Mouse (Mus musculus) lung, embryonic 15.5 days (tissue): ENCODE measurements around the gene Zfp444. TPM values are rescaled to one million over a fixed set of nuclear protein-coding genes. Genes with fewer than 3 reads are reported as not detected.

Source experiments
- ATAC-seq: fragments of 200-750 bp; cut with Nextera tagmentation; 2 replicates; pipeline ENCODE4 v1.8.0; 2017; ENCODE audit warnings: moderate number of reproducible peaks, borderline replicate concordance; ENCODE audit not compliant: low FRiP score, low TSS enrichment; ENCODE audit errors: extremely low read depth
- H3K27ac ChIP-seq: fragments of 300-500 bp; sonication (generic); 2 replicates; pipeline ENCODE4 v1.5.1; 2015; ENCODE audit warnings: moderate library complexity, mild to moderate bottlenecking, inconsistent platforms
- H3K27me3 ChIP-seq: fragments of 300-500 bp; sonication (generic); 2 replicates; pipeline ENCODE4 v1.6.1; 2015; ENCODE audit warnings: inconsistent platforms
- H3K36me3 ChIP-seq: fragments of 300-500 bp; sonication (generic); 2 replicates; pipeline ENCODE4 v1.6.1; 2015; ENCODE audit warnings: inconsistent platforms
- H3K4me1 ChIP-seq: fragments of 300-500 bp; sonication (generic); 2 replicates; pipeline ENCODE4 v1.6.1; 2015; ENCODE audit warnings: inconsistent platforms
- H3K4me2 ChIP-seq: fragments of 300-500 bp; sonication (generic); 2 replicates; pipeline ENCODE4 v1.6.1; 2015; ENCODE audit warnings: inconsistent platforms, mild to moderate bottlenecking, moderate library complexity
- H3K4me3 ChIP-seq: fragments of 300-500 bp; sonication (generic); 2 replicates; pipeline ENCODE4 v1.5.1; 2015; ENCODE audit warnings: mild to moderate bottlenecking, inconsistent platforms
- H3K9ac ChIP-seq: fragments of 300-500 bp; sonication (generic); 2 replicates; pipeline ENCODE4 v1.6.1; 2015; ENCODE audit warnings: inconsistent platforms
- H3K9me3 ChIP-seq: fragments of 300-500 bp; sonication (generic); 2 replicates; pipeline ENCODE4 v1.6.1; 2016; ENCODE audit warnings: inconsistent platforms
- WGBS: fragments of 180-500 bp; shearing (Covaris S2); methylation state at CpG from one replicate; pipeline ENCODE4 v1.1.7; 2015; 5-methylcytosine and 5-hydroxymethylcytosine counted together
- polyA plus RNA-seq: library from polyadenylated mRNA; unstranded; fragments of >200 nt; fragmentation: Nextera tagmentation; extraction: Ambion mirVana; gene quantifications from 2 replicates; pipeline ENCODE4 v1.2.1, GENCODE M21; 2015

The Zfp444 gene
- polyA plus RNA-seq, 1 experiment from 2014 or later: 62.2 TPM

DNA sequence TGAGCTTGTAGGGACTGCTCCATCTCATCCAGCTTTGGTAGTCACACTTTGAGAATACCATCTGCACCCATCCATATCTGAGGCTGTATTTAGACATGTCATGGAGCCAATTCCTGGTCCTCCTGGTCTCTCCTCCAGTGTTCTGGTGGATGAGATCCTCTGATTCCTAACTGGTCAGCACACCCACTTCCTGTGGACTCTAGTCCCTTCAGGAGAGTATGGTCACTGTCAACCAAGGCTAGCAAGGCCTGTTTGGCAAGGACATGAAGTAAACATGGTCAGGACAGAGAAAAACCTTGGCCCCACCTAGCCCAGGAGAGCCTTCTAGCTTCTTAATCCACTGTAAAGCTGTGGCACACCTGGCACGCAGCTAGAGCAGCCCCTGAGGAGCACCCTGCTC lies 20.8 kb upstream of the Zfp444 start:
- Histone ChIP-seq H3K4me3 (no peak overlapping the region), H3K9me3 (no peaks in the 10 kb centered on the region), H3K27me3 (no peaks in the 10 kb centered on the region), H3K36me3 (no peaks in the 10 kb centered on the region), H3K27ac (no peak overlapping the region), H3K9ac (no peak overlapping the region), H3K4me1 (peaks cover 54% of the 10 kb centered on the region), H3K4me2 (no peak overlapping the region)
- no peak for ATAC-seq
- WGBS: 80% methylated on average over 1 of the region's 1 CpGs

DNA sequence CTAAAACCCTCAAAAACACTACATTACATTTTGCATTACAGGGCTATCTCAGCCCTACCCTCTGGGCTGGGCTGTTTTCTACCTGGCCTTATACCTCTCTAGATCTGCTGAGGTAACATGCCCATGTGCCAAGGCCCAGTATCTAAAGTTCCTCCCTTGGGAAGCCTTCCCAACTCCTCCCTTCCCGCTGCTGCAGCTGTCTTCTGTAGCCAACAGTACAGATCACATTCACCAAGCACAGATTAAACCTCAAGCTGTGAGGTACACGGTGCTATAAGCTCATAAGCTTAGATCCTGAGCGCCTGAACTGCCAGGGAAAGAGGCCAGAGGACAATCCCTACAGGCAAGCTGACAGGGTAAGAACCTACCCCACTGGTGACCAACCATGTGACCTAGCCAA lies 20.0 kb upstream of the Zfp444 start:
- no peak overlapping the region for H3K27ac ChIP-seq
- no peak overlapping the region for H3K9ac ChIP-seq
- H3K4me1 ChIP-seq: peaks cover 54% of the 10 kb centered on the region
- 81% methylated on average over 3 of the region's 3 CpGs for WGBS
- no peaks in the 10 kb centered on the region for H3K36me3 ChIP-seq
- H3K4me2 ChIP-seq: no peak overlapping the region
- H3K4me3 ChIP-seq: no peak overlapping the region
- no peaks in the 10 kb centered on the region for H3K9me3 ChIP-seq
- no peak for ATAC-seq
- no peaks in the 10 kb centered on the region for H3K27me3 ChIP-seq

DNA sequence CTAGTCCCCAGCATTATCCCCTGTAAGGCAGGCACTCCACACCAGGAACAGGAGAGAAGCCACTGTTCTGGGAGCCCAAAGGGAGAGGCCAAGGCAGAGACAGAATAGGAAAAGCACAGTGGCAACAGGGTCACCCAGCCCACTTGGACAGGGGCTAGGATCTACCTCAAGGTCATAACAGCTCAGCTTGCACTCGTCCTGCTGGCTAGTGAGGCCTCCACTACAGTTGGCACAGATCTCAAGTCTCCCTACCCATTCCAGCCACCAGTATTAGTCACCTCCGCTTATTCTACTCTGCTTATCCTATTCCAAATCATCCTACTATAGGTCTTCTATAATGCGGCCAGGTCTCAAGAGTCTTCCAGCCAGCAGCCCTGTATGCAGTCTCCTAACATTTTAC lies 18.9 kb upstream of the Zfp444 start:
- Histone ChIP-seq H3K36me3 (no peaks in the 10 kb centered on the region), H3K4me3 (no peak overlapping the region), H3K9me3 (no peaks in the 10 kb centered on the region), H3K4me2 (no peak overlapping the region), H3K9ac (no peak overlapping the region), H3K4me1 (peaks cover 48% of the 10 kb centered on the region), H3K27me3 (no peaks in the 10 kb centered on the region), H3K27ac (no peak overlapping the region)
- ATAC-seq: no peak
- WGBS: 81% methylated on average over 3 of the region's 3 CpGs

DNA sequence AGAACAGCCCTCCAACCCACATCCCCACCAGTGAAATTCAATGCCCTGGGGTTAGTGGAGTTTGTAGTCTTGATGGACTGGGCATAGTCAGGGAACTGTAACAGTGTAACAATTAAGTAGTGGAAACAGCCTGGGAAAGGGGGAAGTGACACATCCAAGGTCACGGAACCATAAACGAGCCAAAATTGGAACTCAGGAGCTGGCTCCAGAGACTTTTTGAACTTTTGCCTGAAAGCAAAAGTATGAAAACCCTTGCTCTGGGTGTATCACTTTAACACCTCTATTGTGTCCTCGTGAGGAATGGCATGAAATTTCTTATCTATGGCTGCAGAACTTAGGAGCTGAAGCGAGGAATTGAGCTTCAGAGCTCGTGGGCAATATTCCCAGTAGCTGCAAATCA lies 17.9 kb upstream of the Zfp444 start:
- H3K4me3 ChIP-seq: peak overlapping the region; percentile 90
- H3K4me1 ChIP-seq: peaks cover 37% of the 10 kb centered on the region
- H3K36me3 ChIP-seq: no peaks in the 10 kb centered on the region
- peak overlapping the region; percentile 70 for H3K4me2 ChIP-seq
- H3K27ac ChIP-seq: no peak overlapping the region
- no peak for ATAC-seq
- no peaks in the 10 kb centered on the region for H3K27me3 ChIP-seq
- WGBS: 60% methylated on average over 5 of the region's 5 CpGs
- no peaks in the 10 kb centered on the region for H3K9me3 ChIP-seq
- H3K9ac ChIP-seq: peak overlapping the region; percentile 93

DNA sequence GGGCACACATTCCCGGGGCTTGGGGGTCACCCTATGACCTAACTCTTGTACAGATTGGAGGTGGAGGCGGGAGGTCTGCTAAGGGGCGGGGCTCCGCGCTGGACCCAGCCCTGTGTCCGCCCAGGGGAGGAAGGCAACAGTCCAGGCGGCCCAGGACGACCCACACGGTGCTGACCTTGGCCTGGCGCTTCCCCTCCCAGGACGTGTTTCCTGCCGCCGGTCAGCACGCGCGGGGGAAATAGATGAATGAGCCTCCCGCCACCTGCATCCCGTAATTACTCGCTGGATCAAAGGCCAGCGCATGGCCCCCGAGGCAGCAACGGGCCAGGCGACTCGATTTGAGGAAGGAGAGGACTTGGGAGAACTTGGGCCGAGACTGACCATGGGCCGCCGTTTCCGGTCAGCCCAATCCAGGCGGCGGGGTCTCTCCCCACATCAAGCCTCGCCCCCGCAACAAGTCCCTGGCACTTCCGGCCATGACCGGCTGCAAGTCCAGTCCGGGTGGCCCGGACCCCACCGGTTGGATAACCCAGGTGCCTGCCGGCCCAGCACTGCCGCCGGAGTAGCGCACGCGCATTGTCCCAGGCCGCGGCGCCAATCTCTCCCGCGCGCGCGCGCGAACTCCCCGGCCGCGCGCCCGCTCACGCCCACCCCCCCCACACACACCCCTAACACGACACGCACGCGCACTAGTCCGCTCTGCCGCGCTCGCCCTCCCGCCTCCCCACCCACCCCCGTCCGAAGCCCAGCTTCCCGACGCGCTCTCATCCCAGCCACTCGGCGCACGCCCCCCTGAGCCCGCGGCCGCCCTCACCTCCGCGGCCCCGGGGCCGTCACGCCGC lies 16.8 kb upstream of the Zfp444 start:
- H3K4me2 ChIP-seq: peak overlapping the region; percentile 70
- ATAC-seq: peak; percentile 77
- H3K4me1 ChIP-seq: peaks cover 35% of the 10 kb centered on the region
- H3K36me3 ChIP-seq: no peaks in the 10 kb centered on the region
- peak overlapping the region; percentile 96 for H3K27ac ChIP-seq
- H3K9me3 ChIP-seq: no peaks in the 10 kb centered on the region
- H3K4me3 ChIP-seq: peak overlapping the region; percentile 90
- H3K9ac ChIP-seq: peak overlapping the region; percentile 93
- no peaks in the 10 kb centered on the region for H3K27me3 ChIP-seq
- WGBS: under 1% methylated on average over 67 of the region's 85 CpGs

DNA sequence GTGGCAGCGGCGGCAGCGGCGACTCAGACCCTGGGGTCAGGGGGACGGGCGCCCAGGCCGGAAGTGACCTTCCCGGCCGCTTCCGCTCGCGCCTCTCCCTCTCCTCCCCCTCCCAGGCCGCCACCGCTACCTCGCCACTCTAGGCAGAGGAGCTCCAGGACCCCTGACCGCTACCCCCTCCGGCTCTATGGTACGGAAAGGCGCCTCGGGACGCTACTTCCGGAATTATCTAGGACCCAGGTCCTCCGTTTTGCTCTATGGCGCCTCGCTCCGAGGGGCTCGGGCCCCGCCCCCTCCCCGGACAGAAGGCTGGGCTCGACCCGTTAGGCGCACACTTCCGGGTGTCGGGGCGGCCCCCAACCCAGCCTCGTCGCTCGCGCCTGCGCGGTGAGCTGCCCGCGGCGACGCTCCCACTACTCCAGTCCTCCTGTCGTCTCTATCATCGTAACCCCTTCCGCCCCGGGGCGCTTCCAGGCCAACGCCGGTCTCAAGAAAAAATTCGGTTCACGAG lies 16.1 kb upstream of the Zfp444 start, which contains the start of gene Zfp787:
Zfp787 (minus strand) TSS at position 97 of the 511 bp plus-strand sequence.
- no peaks in the 10 kb centered on the region for H3K9me3 ChIP-seq
- peak within 1 kb of the TSS; percentile 96 for H3K27ac ChIP-seq
- peak within 1 kb of the TSS; percentile 93 for H3K9ac ChIP-seq
- H3K4me3 ChIP-seq: peak within 1 kb of the TSS; percentile 90
- WGBS: 1% methylated on average over 39 of the region's 54 CpGs
- peak within 1 kb of the TSS; percentile 70 for H3K4me2 ChIP-seq
- no peaks in the 10 kb centered on the region for H3K27me3 ChIP-seq
- H3K36me3 ChIP-seq: no peaks in the 10 kb centered on the region
- H3K4me1 ChIP-seq: peaks cover 31% of the 10 kb centered on the region
- peak; percentile 97 for ATAC-seq

DNA sequence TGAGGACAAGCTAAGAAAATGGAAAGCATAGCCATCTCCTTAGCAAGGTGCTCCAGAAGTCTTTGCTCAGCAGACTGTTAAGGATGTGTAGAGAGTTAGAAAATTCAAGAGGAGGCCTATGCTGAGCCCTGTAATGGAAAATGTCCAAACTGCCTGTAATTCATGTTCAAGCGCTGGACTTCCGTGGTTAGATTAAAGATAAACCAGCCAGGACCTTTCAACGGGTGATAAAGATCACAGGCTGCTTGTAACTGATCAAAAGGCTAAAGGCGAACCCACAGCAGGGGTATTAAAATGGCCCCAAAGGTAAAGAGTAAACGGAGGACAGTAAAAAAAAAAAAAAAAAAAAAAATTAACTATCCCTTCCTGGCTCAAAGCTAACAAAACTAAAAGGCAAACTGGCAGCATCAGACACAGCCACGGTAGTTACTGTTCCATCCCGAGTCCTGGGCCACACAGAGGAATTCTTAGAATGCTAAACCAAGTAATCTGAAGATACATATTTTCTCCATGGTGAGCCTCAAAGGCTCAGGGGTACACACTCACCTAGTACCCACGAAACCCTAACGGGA lies 15.0 kb upstream of the Zfp444 start:
- ATAC-seq: no peak
- peak overlapping the region; percentile 70 for H3K4me2 ChIP-seq
- no peak overlapping the region for H3K9ac ChIP-seq
- peak overlapping the region; percentile 90 for H3K4me3 ChIP-seq
- H3K27me3 ChIP-seq: no peaks in the 10 kb centered on the region
- H3K4me1 ChIP-seq: peaks cover 25% of the 10 kb centered on the region
- H3K9me3 ChIP-seq: no peaks in the 10 kb centered on the region
- H3K27ac ChIP-seq: peak overlapping the region; percentile 96; the same call in 1 of the 2 replicates
- H3K36me3 ChIP-seq: no peaks in the 10 kb centered on the region
- 42% methylated on average over 9 of the region's 9 CpGs for WGBS

DNA sequence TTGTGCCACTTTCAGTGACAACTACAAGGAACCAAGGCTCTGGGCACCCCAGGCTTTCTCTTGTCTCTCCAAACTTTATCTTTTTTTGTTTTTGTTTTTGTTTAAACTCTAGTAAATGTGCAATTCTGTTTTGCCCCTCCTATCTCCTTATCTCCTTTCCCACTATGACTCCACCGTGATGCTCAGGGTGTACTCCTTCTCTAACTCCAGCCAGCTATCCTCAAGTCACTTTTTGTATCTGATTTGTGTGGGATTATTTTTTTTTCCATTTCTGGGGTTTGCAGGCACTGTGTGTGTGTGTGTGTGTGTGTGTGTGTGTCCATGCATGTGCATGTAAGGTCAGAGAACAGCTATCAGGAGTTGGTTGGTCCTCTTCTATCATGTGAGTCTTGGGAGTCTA lies 14.5 kb upstream of the Zfp444 start:
- no peak overlapping the region for H3K9ac ChIP-seq
- peaks cover 25% of the 10 kb centered on the region for H3K4me1 ChIP-seq
- 55% methylated on average over 1 of the region's 1 CpGs for WGBS
- no peaks in the 10 kb centered on the region for H3K27me3 ChIP-seq
- no peak overlapping the region for H3K4me3 ChIP-seq
- no peak for ATAC-seq
- H3K36me3 ChIP-seq: no peaks in the 10 kb centered on the region
- no peaks in the 10 kb centered on the region for H3K9me3 ChIP-seq
- H3K4me2 ChIP-seq: no peak overlapping the region
- H3K27ac ChIP-seq: no peak overlapping the region

DNA sequence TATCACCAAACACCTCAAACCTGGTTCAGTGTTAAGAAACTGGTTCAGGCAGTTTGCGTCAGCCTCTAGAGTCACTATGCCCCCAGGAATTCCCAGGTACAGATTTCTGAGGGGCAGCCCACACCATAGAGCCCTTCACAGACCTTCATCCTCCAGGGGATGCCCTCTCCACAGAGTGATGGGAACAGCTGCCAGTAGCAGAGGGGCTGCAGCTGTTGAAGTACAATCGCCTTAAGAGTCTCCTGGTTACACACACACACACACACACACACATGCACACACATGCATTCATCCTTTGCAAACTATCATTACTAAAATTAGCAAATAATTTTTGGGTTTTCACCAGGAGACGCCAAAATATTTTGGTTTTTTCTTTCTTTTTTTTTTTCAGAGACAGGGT lies 12.4 kb upstream of the Zfp444 start:
- H3K36me3 ChIP-seq: no peaks in the 10 kb centered on the region
- no peak for ATAC-seq
- no peaks in the 10 kb centered on the region for H3K27me3 ChIP-seq
- no peaks in the 10 kb centered on the region for H3K9me3 ChIP-seq
- H3K9ac ChIP-seq: no peak overlapping the region
- H3K4me3 ChIP-seq: no peak overlapping the region
- H3K4me2 ChIP-seq: no peak overlapping the region
- no peak overlapping the region for H3K27ac ChIP-seq
- WGBS: 69% methylated on average over 3 of the region's 3 CpGs
- H3K4me1 ChIP-seq: peaks cover 16% of the 10 kb centered on the region

DNA sequence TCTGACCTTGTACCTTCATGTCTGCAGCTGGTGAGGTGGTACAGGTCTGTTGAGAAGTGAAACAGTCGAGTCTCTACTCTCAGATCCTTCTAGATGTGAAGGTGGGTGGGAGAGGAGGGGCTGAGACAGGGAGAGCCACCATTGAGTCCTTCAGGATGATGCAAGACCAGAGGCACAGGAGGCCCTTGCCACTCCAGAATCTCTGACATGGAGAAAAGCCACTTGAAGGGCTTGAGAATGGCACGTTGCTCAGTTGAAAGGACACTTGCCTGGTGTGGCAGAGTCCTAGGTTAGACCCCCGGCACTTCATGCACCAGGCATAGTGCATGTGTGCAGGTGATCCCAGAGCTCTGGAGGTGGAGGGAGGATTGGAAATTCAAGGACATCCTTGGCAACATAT lies 10.5 kb upstream of the Zfp444 start:
- Histone ChIP-seq H3K4me1 (peaks cover 9% of the 10 kb centered on the region), H3K36me3 (no peaks in the 10 kb centered on the region), H3K9me3 (no peaks in the 10 kb centered on the region), H3K27ac (no peak overlapping the region), H3K4me3 (no peak overlapping the region), H3K9ac (no peak overlapping the region), H3K4me2 (no peak overlapping the region), H3K27me3 (no peaks in the 10 kb centered on the region)
- no peak for ATAC-seq
- WGBS: 42% methylated on average over 3 of the region's 3 CpGs

DNA sequence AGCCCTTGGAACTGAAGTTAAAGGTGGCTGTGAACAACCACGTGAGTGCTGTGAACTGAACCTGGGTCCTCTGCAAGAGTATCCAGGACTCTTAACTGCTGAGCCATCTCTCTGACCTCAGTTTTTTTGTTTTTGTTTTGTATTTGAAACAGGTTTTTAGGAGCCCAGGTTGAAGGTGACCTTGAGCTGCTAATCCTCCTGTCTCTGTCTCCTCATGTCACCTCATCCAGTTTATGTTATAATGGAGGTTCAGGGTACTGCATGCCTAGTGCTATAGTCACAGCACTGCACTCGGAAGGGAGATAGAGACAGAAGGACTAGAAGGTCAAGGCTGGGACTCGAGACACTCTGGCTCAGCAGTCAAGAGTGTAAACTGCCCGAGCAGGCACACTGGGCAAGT lies 9.9 kb upstream of the Zfp444 start:
- H3K27me3 ChIP-seq: no peaks in the 10 kb centered on the region
- ATAC-seq: no peak
- H3K36me3 ChIP-seq: no peaks in the 10 kb centered on the region
- 66% methylated on average over 4 of the region's 4 CpGs for WGBS
- H3K4me1 ChIP-seq: peaks cover 3% of the 10 kb centered on the region; the same call in 1 of the 2 replicates
- no peak overlapping the region for H3K27ac ChIP-seq
- H3K4me2 ChIP-seq: no peak overlapping the region
- H3K9me3 ChIP-seq: no peaks in the 10 kb centered on the region
- H3K4me3 ChIP-seq: no peak overlapping the region
- no peak overlapping the region for H3K9ac ChIP-seq

DNA sequence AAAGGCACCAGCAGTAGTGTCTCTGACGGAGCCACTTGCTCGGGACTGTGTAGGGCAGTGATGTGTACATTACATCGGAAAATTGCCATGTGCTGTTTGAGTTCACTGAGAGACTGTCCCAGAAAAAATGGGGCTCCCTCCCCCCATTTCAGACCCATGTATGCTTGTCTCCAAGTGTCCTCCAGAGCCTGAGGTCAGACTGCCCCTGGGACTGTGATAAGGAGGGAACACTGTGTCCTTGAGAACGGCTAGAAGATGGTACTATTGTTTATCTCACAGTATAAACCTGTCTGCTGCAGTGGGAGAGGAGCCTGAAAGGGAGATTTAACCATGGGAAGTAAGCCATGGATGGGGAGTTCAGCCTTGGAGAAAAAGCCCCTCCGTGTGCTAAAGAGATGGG lies 7.4 kb upstream of the Zfp444 start:
- no peaks in the 10 kb centered on the region for H3K27me3 ChIP-seq
- ATAC-seq: no peak
- no peak overlapping the region for H3K9ac ChIP-seq
- H3K9me3 ChIP-seq: no peaks in the 10 kb centered on the region
- WGBS: 45% methylated on average over 5 of the region's 5 CpGs
- no peak overlapping the region for H3K4me3 ChIP-seq
- no peak overlapping the region for H3K4me2 ChIP-seq
- no peaks in the 10 kb centered on the region for H3K4me1 ChIP-seq
- no peak overlapping the region for H3K27ac ChIP-seq
- no peaks in the 10 kb centered on the region for H3K36me3 ChIP-seq
